Mouse (Mus musculus) lung, postnatal 25 days (tissue): ENCODE results near the gene Hyou1.
"Not testable (repeated sequence)": the region's sequence is repeated elsewhere in the genome, so short reads cannot be mapped to it uniquely, and the experiment has no call there.

ENCODE experiments used
- DNase-seq: peaks from one replicate; pipeline ENCODE4 v3.0.0; 2022; ENCODE audit warnings: low spot score

The Hyou1 gene

DNA sequence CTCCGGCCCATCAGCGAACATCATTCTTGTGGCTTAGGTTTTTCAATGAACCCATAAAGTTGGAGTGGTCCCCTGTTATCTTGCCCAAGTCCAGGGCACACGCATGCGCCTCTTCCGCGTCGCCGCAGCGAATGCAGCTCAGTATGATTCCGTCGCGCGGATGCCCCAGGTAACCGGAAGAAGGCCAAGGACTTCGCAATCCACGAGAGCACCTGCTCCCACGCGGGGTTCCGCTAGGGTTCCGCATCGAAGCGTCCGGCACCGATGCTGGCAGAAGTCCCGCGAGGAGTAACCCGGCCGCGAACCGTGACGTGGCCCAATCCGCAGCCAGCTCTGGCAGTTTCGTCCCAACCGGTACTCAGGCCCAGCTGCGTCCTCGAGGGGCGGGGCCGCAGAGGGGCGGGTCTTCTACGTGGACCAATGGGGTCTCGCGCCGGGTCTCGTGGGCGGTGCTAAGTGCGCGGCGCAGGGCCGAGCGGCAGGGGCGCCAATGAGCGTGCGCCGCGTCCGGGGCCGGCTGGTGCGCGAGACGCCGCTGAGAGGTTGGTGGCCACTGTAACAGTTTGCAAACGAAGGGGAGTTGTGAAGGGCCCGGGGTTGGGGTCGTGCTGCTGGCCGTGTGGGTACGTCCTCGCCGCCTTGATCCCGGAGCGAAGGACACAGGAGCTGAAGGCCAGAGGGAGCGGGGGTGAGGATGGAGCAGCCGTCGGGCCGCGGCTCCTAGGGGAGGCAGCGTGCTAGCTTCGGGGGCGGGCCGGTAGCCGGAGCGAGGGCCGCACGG, at the start of gene Hyou1:
TSS of gene Hyou1 (plus strand) at position 437 of the 781 bp plus-strand sequence.
- DNase-seq = peak; percentile 99

DNA sequence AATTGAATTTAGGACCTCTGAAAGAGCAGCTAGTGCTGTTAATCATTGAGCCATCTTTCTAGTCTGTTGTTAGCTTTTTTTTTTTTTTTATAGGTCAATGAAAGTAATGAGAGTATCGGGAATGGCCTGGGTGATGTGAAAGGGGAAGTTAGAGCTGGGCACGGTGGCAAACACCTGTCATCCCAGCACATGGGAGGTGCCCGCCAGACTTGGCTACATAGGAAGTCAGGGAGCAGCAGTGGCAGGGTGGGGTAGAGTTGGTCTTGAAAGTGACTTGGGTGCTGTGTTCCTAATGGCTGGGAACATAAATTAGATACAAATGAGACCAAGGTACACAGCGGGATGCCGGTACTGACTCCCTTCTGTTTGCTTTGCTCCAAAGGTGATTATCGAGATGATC, 48.6 kb upstream of the Hyou1 start:
- DNase-seq = no peak

DNA sequence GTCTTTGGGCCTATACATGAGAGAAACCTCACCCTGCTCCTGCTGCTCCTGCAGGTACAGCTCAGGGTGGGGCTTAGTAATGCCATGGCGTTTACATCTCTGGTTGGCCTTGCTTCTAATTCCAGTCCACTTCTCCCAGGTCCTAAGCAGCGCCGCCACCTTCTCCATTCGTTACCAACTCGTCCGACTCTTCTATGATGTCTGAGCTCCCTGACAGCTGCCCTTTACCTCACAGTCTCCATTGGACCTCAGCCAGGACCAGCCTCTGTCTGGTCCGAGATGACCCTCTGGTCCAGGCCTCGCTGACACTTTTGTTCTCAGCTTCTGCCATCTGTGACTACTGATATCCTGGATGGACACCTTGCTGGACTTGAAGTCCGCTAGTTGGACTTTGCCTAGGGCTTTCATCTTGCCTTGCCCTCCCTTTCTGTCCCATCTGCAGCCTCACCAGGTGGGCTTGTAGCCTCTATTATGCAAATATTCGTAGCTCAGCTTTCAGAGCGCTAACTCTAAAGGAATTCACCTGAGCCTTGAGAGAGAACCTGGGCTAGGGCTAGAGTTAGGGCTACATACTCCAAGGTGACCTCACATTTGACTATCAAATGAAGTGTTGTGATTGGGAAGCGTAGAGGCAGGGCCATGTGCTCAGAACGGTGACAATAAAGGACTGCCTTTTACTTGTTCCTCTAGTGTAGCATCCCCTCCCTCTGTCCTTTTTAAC, 46.2 kb upstream of the Hyou1 start:
- DNase-seq = no peak

DNA sequence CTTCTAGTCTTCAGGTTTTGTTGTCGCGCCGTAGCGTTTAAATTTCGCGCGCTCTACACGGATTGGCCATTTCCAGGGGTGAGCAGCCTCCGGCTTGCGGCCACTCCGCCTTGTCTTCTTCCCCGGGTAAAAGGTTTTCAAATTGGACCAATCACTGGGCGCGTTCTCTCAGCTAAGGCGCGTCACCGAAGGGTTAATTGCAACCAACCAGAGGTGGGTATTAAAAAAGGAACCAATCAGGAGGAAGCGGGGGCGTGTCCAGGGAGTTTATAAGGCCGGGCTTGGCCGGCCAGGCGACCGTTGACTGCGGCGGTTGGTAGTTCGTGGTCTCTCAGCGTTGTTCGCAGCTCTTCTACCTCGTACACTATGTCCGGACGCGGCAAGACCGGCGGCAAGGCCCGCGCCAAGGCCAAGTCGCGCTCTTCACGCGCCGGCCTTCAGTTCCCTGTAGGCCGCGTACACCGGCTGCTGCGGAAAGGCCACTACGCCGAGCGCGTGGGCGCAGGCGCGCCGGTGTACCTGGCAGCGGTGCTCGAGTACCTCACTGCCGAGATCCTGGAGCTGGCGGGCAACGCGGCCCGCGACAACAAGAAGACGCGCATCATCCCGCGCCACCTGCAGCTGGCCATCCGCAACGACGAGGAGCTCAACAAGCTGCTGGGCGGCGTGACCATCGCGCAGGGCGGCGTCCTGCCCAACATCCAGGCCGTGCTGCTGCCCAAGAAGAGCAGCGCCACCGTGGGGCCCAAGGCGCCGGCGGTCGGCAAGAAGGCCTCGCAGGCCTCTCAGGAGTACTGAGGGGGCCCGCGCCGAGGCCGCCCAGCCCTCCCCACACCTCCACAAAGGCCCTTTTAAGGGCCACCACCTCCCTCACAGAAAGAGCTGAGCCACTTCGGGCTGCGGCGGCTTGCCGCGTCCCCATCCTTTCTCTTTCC, 44.6 kb upstream of the Hyou1 start, which contains the start of gene H2afx:
TSS of gene H2afx (plus strand) at position 299 of the 935 bp plus-strand sequence.
- DNase-seq = peak; percentile 100

DNA sequence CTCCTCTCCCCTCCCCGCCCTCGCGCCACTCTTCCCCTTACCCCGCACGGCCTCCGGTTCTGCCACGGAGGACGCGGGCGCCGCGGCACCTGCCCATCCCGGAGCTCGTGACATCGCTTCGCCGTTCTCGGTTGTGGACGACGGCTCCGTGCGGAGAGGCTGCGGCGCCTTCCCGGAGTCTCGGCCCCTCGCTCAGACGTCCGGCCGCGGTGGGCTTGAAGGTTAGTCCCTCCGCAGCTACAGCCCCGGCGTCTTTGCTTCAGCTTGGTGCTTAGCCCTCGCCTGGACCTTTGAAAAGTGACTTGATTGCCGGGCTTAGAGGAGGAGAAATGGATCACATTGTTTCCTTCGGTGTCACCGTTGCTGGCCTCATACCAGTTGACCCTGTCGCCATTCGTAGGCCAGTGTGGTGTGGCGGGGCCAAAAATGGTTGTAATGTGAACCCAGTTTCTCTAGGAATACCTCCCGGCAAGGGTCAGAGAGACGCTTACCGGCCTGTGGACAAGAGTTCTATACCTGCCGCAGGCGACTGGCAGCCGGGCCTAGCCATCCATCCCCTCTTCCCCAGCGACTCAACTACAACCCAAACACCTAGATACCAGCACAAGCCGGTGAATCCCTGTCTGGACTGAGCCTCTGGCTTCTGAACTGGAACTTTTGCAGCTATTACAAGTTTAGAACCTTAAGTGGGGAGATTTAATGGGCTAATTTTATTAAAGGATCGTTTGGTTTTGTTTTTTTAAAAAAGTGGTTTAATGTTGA, 43.8 kb upstream of the Hyou1 start:
- no peak for DNase-seq

DNA sequence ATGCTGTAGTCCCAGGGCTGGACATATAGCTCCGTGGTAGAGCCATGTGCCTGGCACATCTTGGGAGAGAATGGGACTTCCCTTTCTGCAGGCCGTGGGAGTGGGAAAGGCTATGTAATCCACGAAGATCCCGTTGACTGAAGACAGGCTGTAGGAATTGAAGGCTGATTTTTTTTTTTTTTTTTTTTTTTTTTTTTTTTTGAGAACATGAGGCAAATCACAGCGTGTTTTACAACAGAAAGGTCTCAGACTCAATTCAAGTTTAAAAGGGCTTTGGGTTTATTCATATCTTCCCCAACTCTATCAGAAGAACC, 43.2 kb upstream of the Hyou1 start:
- no peak for DNase-seq

DNA sequence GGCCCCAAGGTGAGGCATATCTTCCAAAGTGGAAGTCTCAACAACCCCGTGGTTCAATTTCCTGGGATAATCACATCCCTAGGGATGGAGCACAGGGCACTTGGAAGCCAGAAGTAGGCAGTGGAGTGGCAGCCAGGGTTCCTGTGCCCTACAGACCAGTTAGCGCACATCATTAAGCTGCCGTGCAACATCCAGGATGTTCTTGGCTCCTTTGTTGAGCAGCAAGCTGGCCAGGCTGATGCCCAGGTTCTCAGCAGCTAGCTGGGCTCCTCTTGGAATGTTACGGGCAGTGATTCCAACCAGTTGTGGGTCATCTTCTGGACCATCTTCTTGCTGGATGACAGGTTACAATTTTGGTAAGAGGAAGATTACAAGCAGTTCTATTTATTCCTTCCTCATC, 42.8 kb upstream of the Hyou1 start:
- not testable (repeated sequence) for DNase-seq

DNA sequence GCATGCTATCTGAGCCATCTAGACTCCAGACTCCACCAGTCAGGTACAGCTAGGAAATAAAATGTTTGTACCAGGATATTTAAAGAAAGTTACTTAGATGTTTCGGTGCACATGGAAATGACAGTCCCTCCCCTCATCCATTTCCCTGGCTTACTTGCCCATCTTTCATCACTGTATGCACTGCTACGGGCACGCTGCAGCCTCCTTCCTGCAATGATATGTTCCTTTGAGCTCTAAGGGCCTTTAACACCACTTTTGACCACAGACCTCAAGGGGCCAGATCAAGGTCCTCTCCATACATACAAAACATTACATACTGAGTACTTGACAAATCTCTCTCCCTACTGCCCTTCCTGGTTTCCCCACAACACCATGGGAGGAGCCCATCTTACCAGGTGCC, 42.3 kb upstream of the Hyou1 start:
- no peak for DNase-seq

DNA sequence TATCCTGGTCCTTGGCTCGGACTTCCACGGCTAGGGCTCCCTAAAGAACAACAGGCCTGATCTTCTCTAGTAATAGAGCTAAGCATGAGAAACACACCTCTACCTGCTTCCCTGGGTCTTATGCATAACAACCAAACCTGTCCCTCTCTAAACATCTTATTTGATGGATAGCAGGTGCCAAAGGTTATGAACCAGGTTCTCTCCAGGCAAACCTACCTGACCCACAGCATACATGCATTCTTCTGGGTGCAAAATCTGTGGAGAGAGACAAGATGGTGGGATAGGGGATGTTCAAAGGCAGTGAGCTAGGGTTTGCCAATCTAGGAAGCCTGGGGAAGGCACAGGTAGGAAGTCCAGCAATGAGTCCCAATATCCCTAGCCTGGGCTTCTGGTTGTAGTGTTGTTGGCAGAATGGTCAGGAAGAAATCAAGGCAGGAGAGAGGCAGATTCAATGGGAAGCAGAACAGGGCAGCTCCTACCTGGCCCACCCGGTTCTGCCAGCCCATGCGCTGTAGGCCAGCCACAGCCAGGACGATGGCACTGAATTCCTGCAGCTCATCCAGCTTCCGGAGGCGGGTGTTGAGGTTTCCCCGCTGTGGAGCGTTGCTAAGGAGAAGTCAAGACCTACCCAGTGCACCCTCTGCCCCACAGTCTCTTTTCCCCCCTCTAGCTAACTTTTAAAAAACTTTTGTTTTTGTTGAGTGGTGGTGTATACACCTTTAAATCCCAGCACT, 41.7 kb upstream of the Hyou1 start:
- DNase-seq = no peak

DNA sequence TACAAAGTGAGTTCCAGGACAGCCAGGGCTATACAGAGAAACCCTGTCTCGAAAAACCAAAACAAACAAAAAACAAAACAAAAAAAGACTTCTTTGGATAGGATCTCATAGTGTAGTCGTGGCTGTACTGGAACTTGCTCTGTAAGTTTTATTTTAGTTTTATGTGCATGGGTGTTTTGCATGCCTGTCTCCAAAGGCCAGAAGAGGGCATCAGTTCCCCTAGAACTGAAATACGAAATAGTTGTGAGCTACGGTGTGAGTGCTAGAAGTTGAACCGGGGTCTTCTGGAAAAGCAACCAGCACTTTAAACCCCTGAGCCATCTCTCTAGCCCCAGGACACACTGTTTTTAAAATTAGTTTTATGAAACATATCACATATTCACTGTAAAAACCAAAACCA, 40.7 kb upstream of the Hyou1 start:
- no peak for DNase-seq

DNA sequence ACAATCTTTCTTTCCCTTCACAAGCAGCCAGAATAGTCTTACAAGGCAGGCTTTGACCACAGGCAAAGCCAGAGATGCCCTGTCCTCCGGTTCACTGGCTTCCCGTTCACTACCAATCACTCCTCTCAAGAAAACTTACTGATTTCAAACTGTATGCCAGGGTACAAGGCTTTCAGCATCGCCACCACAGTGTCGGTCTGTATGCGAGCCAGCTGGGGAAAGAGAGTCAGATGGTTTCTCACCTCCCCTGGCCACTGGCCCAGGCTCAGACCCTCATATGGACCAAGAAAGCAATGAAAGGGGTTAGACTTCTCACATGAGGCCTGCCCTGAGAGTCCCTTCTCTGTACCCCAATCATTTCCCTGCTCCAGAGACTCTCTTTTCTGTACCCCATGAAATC, 37.8 kb upstream of the Hyou1 start:
- DNase-seq = no peak

DNA sequence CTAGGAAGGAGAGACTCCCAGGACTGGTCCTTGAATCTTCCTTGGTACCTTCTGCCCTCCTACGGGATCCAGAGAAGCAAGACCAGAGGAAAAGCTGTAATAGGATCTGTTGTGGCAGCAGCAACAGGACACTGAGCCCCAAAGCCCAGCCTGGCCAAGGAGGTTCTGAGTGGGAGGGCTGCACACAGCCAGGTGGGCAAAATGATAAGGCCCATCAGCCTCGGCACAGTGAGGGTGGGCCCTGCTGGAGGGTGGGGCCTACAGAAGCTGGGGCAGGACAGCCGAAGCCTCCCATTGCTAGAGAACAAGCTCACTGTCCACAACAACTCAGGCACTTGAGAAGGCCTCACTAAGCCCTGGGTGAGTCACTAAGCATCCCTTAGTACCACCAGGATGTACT, 37.1 kb upstream of the Hyou1 start:
- DNase-seq = no peak

DNA sequence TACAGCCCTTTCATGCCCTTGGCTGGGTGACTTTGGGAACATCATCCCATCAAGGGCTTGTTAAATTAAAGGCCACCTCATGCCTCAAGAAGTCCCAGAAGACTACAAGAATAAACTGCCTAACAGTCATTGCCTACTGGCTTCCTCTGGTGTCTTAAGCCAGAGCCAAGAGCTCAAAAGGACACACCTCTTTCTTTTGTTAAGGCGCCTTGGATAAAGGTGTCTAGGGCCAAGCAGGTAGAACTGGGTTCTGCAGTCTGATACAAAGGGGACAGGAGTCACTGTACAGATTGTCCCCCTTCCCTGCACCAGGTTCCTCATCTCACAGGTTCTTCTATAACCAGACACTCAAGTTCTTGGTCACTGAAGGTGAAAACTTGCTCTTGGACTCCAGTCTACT, 36.7 kb upstream of the Hyou1 start:
- DNase-seq = no peak

DNA sequence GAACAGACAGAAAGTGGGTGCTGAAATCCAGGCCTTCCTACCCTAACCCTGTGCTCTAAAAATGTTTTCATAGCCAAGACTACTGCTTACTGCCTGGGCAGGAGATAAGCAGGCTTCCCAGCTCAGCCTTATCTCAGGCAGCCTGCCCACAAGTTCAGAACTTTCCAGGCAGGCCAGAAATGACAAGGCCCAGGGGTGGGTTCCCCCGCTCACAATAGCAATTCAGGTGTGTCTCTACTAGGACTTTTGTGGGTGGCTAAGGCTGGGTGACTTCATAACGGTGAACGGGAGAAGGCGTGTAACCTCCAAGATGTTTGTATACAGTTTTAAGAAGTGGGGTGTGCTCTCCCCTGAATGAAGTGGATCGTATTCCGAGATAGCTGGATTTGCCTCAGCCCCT, 36.0 kb upstream of the Hyou1 start:
- DNase-seq = no peak

DNA sequence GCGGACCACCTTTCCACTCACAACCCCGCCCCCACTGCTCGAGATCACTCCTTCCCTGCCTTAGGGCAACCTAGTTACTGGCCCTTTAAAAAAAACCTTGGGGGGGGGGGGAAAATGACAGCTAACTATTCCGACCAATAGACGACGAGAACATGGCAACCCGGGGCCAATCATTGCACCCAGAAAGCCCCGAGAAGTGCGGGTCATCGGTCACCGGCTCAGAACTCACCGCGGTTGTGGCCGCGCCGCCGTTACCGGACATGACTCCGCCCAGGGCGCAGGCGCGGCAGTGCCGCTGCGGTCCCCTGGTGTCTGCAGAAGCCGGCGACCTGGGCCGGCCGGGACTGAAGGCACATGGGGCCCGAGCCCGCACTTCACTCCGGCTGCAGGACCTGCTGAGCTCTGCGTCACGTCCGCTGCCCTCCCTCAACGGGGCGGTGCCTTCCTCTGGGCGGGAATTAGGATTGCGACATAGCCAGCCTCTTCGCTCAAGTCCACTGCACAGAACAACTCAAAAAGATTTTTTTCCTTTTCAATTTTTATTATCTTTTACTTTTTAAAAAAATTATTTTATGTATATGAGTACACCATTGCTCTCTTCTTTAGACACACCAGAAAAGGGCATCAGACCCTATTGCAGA, 35.4 kb upstream of the Hyou1 start, which contains the start of gene Hmbs:
TSS of gene Hmbs (minus strand) at position 448 of the 641 bp plus-strand sequence.
- peak; percentile 95 for DNase-seq

DNA sequence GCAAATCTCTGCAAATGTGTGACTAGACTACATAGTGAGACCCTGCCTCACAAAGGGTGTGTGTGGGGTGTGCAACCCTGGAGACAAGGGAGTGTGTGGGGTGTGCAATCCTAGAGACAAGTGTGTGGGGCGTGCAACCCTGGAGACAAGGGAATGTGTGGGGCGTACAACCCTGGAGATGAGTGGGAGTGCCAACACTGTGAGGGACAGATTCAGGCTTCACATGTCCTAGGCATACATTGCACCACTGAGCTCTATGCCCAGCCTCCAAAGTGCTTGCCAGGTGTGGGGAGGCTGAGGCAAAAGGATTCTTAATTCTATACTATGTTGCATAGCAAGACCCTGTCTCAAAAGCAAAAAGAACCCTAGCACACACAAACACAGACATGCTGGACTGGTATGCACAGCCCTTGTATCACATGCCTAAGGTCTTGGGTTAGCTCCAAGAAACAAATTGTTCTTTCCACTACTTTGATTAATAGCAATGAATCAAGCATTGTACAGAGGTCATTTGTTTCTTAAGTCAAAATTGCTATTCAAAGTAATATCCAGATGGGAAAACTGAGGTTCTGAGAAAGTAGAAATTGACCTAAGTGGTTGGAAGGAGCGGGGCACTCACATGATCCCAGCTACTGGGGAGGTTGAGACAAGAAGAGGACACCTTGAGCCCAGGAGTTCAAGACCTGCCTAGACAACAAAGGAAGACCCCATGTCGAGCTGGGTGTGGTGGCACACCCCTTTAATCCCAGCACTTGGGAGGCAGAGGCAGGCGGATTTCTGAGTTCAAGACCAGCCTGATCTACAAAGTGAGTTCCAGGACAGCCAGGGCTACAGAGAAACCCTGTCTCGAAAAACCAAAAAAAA, 33.5 kb upstream of the Hyou1 start:
- DNase-seq = no peak

DNA sequence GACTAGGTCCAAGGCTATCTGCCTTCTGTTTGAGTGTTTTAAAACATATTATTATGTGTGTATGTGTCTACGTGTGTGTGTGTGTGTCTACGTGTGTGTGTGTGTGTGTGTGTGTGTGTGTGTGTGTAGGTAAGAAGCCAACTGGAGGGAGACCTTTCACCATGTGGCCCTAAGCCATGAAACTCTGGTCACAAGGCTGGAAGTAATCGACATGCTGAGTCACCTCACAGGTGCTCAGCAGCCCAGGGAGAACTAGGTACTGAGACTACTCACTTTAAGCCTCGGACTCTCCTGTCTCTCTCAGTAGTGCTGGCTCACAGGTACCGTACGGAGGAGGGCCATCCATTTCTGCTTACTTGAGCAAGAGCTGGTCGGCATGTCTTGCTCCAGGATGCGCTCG, 32.1 kb upstream of the Hyou1 start:
- DNase-seq = no peak

DNA sequence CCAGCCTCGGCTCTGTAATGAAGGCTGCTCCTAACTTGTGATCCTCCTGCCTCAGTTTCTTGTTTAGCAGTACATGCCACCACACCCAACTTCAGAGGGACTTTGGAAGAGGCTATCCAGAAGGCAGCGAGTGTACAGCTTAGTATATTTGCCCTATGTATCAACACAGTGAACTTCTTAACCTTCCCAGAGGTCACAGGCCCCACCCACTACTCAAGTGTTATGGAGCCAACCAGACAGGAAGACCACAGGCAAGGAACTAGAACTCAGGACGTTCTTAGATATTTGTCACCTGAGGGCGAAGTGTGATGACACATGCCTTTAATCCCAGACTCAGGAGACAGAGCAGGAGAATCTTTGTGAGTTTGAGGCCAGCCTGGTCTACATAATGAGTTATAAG, 31.7 kb upstream of the Hyou1 start:
- DNase-seq = no peak

DNA sequence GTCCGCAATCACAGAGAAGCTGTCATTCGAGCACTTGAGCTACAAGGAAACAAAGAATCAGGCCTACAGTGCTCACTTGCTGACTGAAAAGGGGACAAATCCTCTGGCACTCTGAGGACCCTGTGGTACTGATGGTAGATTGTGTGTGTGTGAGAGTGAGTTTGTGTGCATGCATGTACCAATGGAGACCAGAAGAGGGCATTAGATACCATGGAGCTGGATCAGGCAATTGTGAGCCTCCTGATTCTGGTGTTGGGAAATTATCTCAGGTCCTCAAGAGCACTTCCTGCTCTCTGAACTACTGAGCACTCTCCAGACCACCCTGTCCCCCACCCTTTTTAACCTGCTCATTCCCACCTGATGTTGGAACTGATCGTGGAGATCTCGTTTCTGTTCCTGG, 30.7 kb upstream of the Hyou1 start:
- DNase-seq = no peak

DNA sequence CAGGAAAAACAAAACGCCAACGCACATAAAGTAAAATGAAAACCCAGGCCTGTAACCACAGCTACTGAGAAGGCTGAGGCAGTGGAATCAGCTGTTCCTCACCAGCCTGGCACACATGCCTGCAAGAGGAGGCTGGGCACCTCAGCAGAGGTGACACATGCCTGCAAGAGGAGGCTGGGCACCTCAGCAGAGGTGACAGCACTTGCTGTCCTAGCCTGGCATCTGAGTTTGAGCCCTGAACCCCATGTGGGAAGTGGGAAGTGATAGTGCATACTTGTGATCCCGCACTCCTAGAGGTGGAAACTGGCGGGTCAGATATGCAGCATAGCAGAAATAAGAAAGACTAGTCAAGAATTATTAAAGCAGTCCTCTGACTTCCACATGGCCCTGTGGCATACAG, 27.9 kb upstream of the Hyou1 start:
- DNase-seq = no peak
